Mouse (Mus musculus): Measurements from ENCODE around the gene Lrrc57. TPM values are rescaled to one million over a fixed set of nuclear protein-coding genes. Genes with fewer than 3 reads are reported as not detected.
A peak's percentile ranks its signal among the peaks of the same experiment; 100 is the strongest.
"Not testable (repeated sequence)": the region's sequence is repeated elsewhere in the genome, so short reads cannot be mapped to it uniquely, and the experiment has no call there.

Lrrc57 gene
- total RNA-seq, 4 experiments from 2014 or later: 27.0 to 37.3 (median 29.3) TPM

DNA sequence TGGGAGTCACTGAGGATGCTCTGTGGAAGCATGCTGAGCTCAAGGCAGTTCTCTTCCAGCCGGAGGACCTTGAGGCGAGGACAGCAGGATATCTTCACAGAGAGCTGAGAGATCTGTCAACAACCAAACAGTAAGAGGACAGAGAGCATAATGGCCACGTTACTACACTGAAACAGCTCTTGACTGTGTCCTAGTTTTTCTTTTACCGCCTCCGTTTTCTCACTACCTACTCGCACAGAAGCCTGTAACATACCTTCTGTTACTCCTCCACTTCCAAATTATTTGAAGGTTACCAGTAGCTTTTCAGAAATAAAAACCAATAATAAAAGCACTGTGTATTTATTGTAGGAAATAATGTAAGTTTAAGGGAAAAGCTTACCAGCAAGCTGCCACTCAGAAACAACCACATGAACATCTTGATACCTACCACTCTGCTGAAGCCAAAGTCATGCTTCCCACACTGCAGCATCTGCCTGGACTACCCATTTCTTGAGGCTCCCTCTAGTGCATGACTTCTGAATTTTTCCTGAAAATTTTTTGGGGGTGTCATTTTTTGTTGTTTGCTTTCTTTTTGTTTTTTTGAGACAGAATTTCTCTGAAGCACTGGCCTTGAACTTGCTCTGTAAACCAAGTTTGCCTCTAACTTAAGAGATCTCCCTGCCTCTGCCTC, 3.2 kb downstream of the Lrrc57 start:
- DNase-seq (ENCODE audit: low spot score in 2 of 2): peak in 1 of 2 experiments; percentile 50

DNA sequence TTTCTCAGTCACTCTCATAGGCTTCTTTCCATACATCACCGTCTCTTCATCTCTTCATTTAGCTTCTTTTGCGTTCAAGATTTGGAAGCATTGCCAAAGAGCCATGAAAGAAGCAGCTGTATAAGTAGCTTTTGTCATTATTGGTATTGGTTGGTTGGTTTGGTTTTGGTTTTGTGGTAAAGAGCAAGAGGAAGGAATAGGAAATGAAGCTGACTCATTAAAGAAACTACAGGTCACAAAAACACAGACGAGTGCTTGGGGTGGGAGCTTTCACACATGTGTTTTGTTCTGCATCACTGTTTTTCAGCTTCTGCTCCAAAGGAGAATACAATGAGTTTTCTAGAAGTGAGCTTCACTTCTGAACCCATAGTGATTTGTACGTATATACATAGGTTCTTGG, 9.8 kb downstream of the Lrrc57 start:
- DNase-seq (ENCODE audit: low spot score in 2 of 2): no peak

DNA sequence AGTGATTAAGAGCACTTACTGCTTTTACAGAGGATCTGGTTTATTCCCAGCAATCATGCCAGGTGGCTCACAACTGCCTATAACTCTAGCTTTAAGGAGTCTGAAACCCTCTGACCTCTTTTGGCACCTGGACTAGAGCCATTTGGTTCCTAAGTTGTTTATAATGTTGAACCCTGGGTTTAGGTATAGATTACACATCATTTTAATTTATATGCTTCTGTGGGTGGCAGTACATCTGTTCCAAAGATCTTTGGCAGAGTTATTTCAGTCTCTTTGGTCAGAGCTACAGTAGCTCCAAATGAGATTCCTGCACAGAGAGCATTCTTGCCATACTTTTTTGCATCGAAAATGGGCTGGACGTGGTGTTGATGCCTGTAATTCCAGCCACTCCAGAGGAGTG, 11.6 kb downstream of the Lrrc57 start:
- DNase-seq (ENCODE audit: low spot score in 2 of 2): no peak

DNA sequence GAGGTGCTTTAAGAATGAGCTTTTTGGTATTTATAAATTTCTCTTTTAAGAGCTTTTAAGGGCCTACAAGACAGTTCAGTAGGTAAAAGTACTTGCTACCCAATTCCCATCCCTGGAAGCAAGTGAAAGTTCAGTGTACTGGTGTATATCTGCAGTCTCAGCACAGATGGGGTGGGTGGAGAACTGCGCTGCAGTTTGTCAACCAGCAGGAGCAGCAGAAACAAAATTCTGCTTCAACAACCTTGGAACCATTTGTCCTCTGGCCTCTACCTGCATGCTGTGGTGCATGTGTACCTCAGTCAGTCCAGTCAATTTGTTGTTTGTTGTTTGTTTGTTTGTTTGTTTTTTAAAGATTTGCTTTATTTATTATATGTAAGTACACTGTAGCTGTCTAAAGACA, 17.1 kb downstream of the Lrrc57 start:
- DNase-seq (ENCODE audit: low spot score in 2 of 2): no peak

DNA sequence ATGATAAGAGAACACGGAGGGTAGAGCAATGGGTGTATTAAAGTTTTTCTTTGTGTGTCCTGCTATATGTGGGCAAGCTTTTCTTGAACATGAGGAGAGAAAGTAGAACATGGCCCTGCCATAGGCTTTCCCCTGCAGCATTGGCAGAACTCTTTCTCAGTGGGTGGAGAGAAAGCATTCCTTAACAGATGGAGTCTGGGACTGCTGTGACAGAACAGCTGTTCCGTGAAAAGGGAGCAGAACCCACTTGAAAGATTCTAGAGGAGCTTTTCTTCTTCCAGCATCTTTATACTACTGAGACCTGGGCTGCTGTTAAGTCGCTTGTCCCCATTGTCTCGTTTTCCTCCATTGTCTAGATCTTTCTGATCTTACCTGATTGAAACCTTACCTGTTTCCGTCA, 19.6 kb downstream of the Lrrc57 start:
- peak in 1 of 2 experiments; percentile 81 for DNase-seq (ENCODE audit: low spot score in 2 of 2)

DNA sequence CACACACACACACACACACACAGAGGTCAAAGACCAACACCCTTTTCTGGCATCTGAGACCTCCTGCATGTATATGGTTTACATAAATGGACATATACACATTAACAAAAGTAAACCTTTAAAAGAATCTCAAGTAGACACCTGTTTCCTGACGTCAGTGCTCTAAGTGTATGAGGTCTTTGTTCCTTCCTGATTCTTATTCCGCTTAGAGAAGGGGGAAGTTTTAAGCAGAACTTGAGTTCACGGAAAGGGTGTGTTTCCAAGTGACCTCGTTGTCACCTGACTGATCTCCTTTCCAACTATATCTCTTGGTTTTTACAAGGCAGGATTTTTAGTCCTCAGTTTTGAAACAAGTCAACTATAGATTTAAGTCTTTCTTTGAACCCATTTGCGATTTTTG, 31.0 kb downstream of the Lrrc57 start:
- no peak for DNase-seq (ENCODE audit: low spot score in 2 of 2)

DNA sequence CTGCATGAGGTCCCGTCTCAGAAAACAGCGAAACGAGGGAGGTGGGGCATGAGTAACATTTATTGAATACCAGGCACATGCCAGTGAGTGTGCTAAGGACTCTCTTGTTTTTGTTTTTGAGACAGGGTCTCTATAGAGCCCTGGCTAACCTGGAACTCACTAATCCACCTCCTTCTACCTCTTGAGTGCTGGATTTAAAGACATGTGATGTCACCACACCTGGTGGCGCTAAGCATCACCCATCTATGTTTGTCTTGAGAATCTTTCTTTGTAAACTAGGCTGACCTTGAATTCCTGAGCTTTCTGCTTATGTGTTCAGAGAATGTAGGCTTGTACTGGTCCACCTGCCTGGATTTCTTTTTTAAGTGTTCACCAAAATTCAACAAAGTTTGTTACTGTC, 31.5 kb downstream of the Lrrc57 start:
- DNase-seq (ENCODE audit: low spot score in 2 of 2): no peak

DNA sequence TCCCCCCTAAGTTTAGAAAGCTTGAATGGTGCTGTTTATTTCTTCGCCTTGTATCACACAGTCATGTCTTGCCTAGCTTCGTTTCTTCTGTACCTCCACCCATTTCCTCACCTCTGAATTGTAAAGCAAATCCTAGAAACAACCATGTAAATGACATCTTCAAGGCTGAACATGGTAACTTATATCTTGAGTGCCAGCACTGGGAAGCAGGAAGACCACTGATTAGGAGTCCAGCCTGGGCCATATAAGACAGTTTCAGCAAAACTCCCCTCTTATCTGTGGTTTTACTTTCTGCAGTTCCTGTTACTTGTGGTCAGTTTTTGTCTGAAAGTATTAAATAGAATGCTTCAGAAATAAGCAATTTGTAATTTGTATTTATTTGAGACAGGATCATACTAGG, 33.3 kb downstream of the Lrrc57 start:
- DNase-seq (ENCODE audit: low spot score in 2 of 2): no peak

DNA sequence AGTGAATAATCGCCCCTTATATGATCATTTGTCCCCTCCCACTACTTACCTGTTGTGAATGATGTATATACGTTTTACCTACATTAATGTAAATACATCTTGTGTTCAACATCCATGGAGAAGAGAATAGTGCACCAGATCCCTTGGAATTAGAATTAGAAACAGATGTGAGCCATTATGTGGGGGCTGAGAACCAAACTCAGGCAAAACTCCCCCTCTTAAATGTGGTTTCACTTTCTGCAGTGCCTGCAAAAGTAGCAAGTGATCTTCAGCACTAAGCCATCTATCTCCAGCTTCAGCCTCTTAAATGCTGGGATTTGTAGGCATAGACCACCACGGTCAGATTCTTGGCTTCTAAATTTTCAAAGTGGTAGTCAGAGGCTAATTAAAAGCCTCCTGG, 34.2 kb downstream of the Lrrc57 start:
- DNase-seq (ENCODE audit: low spot score in 2 of 2): no peak

DNA sequence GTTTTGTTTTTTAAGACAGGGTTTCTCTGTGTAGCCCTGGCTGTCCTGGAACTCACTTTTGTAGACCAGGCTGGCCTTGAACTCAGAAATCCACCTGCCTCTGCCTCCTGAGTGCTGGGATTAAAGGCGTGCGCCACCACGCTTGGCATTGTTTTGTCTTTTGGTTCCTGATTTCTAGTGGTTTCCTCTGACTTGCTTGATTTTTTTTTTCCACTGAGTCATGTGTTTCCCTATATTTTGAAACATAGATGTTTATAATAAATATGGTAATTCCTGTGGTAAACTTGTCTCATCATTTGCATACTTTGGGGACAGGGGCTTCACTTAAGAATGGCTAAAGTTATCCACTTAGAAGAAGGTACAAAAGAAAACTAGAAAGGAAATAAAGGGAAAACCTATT, 37.2 kb downstream of the Lrrc57 start:
- not testable (repeated sequence) for DNase-seq (ENCODE audit: low spot score in 2 of 2)

DNA sequence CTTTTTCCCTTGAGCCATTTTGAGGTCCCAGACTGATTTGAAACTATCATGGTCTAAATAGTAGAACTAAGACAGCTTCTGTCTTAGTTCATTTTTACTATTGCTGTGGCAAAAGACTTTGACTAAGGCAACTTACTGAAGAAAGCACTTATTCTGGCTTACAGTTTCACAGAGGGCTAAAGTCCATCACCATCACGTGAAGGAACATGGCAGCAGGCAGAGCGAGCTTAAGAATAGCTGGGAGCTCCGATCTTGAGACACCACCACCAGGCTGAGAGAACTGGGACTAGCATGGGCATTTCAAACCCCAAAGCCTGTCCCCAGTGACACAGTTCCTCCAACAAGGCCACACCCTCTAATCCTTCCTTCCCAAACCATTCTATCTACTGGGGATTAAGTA, 38.2 kb downstream of the Lrrc57 start:
- DNase-seq (ENCODE audit: low spot score in 2 of 2): no peak

DNA sequence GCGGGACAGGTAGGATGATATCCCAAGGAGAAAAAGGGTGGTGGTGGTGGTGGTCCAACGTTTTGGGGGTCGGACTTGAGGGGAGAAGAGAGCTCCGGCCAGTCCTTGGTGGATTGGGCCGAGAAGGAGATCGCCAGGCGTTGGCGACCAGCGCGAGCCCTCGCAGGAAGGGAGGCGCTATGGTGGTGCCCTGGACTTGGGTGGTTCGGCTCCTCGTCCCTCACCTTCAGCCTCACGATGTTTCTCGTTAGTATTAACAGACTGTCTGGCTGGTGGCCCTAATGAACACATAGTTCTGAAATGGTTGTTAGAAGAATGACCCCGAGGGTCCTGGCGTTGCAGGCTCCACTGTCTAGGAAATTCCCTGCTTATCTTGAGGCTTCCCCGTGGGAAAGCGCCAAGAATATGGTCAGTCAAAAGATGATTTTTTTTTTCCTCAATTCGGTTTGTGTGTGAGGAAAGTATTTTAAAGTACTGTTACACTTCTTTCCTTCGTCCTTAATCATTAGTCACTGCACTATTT, 41.5 kb downstream of the Lrrc57 start:
- no peak for DNase-seq (ENCODE audit: low spot score in 2 of 2)

DNA sequence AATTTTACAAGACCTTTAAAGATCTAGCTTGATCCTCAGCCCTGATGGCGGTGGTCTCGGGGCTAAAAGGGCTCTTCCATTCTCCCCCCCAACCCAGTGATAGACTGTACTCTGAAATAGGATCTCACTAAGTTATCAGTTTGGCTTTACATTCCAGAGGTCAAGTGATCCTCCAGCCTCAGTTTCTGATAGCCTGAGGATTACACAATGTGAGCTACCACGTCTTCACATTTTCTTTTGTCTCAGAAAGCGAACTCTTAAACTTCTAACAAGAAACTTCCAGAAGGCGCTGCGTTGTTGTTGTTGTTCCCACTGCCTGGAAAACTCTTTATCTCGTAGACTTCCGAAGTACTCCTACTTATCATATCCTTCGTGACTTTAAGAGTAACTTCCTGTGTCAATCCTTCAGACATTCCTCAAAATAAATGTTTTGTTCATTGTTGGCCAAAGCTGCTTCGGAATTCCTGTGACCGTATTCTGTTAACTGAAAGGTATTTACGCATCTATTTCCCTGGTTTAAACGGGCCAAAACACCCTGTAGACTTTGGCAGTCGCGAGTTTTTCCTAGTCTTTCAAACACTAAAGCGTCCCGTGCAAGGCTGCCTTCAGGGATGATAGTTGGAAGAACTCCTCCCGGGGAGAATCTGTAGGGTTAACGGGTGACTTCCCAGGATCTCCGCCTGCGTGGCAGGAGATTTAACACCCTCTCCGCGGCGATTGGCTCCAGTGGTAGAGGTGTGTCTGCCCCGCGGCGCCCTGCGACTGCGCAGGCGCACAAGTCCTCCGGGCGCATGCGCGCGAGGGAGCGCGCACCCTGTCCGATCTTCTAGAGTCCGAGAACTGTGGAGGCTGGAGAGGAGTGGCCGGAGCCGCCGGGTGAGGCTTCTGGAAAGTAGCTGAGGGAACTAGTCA, 42.2 kb downstream of the Lrrc57 start, which contains the start of gene Snap23:
TSS of gene Snap23 (plus strand) at position 786 of the 912 bp plus-strand sequence.
- peak; percentile 85 to 92 for DNase-seq (ENCODE audit: low spot score in 2 of 2)

DNA sequence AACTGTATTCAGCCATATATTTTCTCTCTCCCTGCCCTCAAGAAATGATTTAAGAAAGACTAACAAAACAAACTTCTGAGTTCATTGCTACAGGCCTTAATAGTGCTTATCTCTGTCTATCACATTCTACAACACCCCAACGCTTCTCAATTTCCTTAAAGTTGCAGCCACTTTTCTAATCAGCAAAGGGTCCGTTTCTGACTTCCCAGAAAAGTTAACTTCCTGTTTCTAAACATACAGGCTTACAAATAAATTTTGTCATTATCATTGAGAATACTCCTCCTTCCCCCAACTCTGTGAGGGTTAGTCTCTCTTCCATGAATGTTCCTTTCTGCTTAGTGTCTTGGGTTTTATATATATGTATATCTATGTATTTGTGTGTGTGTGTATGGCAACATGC, 44.0 kb downstream of the Lrrc57 start:
- DNase-seq (ENCODE audit: low spot score in 2 of 2): no peak

DNA sequence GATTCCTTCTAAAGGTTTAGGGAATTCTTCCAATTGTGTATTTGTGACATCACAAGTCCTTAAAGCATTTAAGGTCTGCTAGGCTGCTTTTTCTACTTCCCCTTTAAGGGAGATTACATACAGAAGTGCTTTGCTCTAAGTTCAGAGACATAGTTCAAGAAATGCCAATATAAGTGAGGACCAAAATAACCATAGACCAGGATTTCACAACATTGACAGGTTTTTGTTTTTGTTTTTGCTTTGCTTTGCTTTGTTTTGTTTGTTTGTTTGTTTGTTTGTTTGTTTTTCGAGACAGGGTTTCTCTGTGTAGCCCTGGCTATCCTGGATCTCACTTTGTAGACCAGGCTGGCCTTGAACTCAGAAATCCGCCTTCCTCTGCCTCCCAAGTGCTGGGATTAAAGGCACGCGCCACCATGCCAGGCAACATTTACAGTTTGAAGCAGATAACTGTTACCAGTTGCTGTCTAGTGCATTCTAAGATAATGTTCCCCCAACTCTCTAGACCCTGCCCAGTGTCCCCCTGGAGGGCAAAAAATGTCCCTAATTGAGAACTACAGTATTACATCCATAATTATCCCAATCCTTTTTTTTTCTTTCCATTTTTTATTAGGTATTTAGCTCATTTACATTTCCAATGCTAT, 44.7 kb downstream of the Lrrc57 start:
- DNase-seq (ENCODE audit: low spot score in 2 of 2): not testable (repeated sequence)

DNA sequence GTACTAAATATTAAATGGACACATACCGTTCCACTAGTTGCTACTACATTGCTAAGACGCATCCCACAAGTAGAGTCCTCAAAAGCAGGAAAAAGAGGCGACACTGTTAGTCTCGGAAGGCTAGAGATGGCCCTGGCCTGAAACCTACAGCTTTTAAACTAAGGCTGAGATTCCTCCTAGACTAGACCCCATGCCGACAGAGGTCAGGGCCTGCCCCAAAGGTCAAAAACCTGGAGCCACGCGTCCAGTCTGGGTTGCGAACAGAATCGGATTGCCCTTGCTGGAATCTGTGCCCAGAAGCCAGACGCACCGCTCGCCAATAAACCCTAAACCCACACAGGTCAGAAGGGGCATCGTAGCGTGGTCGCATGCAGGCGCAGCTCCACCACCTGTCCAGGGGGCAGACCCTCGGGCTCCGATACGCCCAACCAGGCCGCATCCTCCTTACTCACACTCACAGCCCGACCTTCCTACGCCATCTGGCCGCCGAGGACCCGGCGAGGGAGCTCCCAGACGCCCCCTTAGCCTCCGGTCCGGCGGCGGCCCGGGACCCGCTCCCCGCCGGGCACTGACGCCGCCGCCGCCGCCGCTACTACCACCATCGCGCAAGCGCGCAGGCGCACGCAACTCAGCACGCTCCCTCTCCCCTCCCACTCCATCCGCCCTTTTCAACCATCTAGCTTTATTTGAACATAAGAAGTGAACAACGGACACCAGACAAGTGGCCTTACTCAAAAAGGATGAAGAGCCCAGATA, 45.9 kb downstream of the Lrrc57 start, which contains the start of gene Zfp106:
TSS of gene Zfp106 (minus strand) at position 609 of the 756 bp plus-strand sequence.
- peak; percentile 63 to 83 for DNase-seq (ENCODE audit: low spot score in 2 of 2)

DNA sequence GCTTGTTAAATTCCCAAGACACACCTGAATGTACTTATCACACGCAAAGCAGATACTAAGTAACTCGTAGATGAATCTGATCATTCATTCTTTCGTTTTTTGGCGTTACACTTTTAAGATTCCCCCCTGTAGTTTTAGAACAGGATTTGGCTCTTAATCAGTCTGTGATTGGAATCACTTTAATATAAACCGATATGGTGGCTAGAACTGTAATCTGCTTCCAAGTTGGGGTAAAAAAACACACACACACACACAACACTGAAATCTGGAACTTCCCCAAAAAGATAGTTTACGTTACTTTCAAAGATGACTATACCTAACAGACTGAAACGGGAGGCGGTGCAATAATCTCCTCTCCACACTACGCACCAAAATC, 46.5 kb downstream of the Lrrc57 start:
- DNase-seq (ENCODE audit: low spot score in 2 of 2): no peak

DNA sequence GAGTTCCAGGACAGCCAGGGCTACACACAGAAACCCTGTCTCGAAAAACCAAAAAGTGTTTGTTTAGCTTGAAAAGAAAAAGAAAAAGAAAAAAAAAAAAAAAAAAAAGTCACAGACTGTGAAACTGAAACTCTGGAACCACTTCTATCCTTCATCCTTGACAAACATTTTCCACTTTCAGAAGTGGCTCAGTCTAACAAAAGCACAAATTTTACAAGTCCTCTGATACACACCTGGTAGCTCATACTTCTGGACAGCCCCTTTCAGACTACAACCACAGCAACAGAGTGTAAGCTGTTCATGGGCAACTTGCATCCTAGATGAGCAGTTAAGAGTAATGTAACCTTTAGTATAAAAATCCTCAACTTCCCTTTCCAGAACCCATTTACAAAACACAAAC, 47.8 kb downstream of the Lrrc57 start:
- no peak for DNase-seq (ENCODE audit: low spot score in 2 of 2)

DNA sequence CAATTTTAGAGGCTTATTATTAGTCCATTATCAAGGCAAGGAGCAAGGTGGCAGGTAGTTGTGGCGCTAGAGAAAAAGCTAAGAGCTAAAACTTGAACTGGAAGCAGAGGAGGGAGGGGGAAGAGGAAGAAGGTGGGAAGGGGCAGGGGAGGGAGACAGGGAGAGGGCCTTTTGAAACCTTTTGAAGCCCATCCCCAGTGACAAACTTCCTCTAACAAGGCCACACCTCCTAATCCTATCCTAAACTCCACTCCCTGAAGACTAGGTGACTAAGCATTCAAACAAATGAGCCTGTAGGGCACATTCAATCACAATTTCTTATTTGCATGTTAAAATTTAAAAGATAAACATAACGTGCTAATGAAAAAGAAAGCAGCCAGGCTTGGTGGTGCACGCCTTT, 50.5 kb downstream of the Lrrc57 start:
- no peak for DNase-seq (ENCODE audit: low spot score in 2 of 2)

DNA sequence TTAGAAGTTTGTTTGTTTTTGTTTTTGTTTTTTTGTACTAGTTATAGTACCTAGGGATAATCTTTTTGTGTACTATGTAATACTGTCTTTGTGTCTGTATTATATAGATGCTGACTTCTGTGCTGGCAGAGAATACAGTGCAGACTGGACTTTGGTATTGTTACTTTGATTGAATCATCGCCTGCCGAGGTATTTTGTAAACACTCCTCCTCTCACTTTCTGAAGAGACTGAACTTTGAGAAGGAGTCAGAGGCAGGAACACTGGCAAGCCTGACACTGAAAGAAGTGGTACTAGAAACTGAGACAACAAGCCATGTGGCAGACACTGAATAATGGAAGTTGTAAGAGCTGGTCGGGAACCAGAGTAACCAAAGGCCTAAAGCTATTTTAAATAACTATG, 52.5 kb downstream of the Lrrc57 start:
- no peak for DNase-seq (ENCODE audit: low spot score in 2 of 2)

Measured in left cerebral cortex, adult 8-10 months (tissue).